Mouse (Mus musculus): ENCODE measurements around the gene Iqgap3.

- TF ChIP-seq POLR2A (IDR thresholded peaks at IDR 0.05; ENCODE audit: control insufficient read depth, extremely low read depth, insufficient read depth, low read length, poor library complexity) (no peak), CTCF (IDR thresholded peaks at IDR 0.05; ENCODE audit: borderline replicate concordance, control insufficient read depth, extremely low read depth, insufficient read depth, low read length, poor library complexity) (no peak)
These were observed 59.6 kb downstream of the Iqgap3 start for GRCm38 (mm10) chr3:88141439-88141786.

Data from thymus, adult 2 months (tissue).